8 mouse cellular contexts compared by ENCODE assay signal in genomic region chr6:146501866-146502804, GRCm38 (mm10). TPM values are rescaled to one million over a fixed set of nuclear protein-coding genes. Genes with fewer than 3 reads are reported as not detected.
DNase-seq lines count a peak whose midpoint lies in the region; ATAC-seq and TF ChIP-seq lines count a peak whose summit lies in the region.

Gene Itpr2 (minus strand): TSS chr6:146502223.

- no peaks in the 10 kb centered on the region for H3K9me3 ChIP-seq in lung, postnatal 0 days (ENCODE audit: low read length)

- H3K4me3 ChIP-seq in lung, postnatal 0 days (ENCODE audit: low read depth, low read length), result peak within 1 kb of the TSS; percentile 58

- no peak for TF ChIP-seq EP300 in lung, postnatal 0 days (IDR thresholded peaks at IDR 0.05)

- peak; percentile 36 for DNase-seq in MEL-GATA-1-ER (ENCODE audit: extremely low read depth, low read depth)
- DNase-seq in cerebellum, adult 8-10 months, result peak; percentile 56
- DNase-seq in forelimb bud, embryonic 11.5 days (ENCODE audit: low read depth, low spot score), result peak; percentile 59
- DNase-seq in heart, postnatal 4 days, result peak; percentile 96
- peak; percentile 70 for DNase-seq in layer of hippocampus, adult 9-11 months
- peak; percentile 89 for DNase-seq in lung, postnatal 0 days (ENCODE audit: low spot score)
- DNase-seq in ovary, postnatal 10 days (ENCODE audit: low spot score), result peak; percentile 78
- peak; percentile 93 for DNase-seq in thymus, postnatal 14 days

- WGBS in lung, postnatal 0 days, result 1% methylated on average over 68 of the region's 70 CpGs

- ATAC-seq in lung, postnatal 0 days, result peak; percentile 98

- no peaks in the 10 kb centered on the region for H3K27me3 ChIP-seq in lung, postnatal 0 days (replicated peaks; ENCODE audit: insufficient read depth, low read length)

- H3K4me2 ChIP-seq in lung, postnatal 0 days (replicated peaks; ENCODE audit: low read depth, low read length), result peak within 1 kb of the TSS; percentile 93

- peak within 1 kb of the TSS; percentile 73 for H3K9ac ChIP-seq in lung, postnatal 0 days (replicated peaks; ENCODE audit: low read depth)

- peaks cover 8% of the 10 kb centered on the region; the same call in 1 of the 2 replicates for H3K4me1 ChIP-seq in lung, postnatal 0 days (ENCODE audit: insufficient read depth, low read depth, low read length)

- peak; percentile 51 for TF ChIP-seq CTCF in lung, postnatal 0 days (IDR thresholded peaks at IDR 0.05)

- H3K27ac ChIP-seq in lung, postnatal 0 days (ENCODE audit: low read length), result peak within 1 kb of the TSS; percentile 89

- H3K36me3 ChIP-seq in lung, postnatal 0 days (ENCODE audit: insufficient read depth, low read length), result no peaks in the 10 kb centered on the region

RNA-seq across cellular contexts. Expression of gene Itpr2, which starts in this region (rescaled TPM):
- total RNA-seq in heart, postnatal 4 days (2021), result 10 to 100 TPM; 38.6 to 45.5 TPM
- 15.7 and 23.2 TPM in 2 replicates for polyA plus RNA-seq in lung, postnatal 0 days (2015; fragmentation: Nextera tagmentation; extraction: Ambion mirVana)

Comparison
In these comparisons a context has a peak if more than half of its experiments do, and no peak if none do; other contexts are left out.
1. Peak in every context shown above with its lines: DNase-seq, ATAC-seq, H3K4me3 ChIP-seq and H3K27ac ChIP-seq.
2. DNase-seq: peak in every context shown above with its lines; median percentile 96 in heart, postnatal 4 days; 93 in thymus, postnatal 14 days; 89 in lung, postnatal 0 days; 78 in ovary, postnatal 10 days; 70 in layer of hippocampus, adult 9-11 months; 59 in forelimb bud, embryonic 11.5 days; 56 in cerebellum, adult 8-10 months; 36 in MEL-GATA-1-ER.